Mouse (Mus musculus) heart, embryonic 15.5 days (tissue): ENCODE measurements around the gene Kcnma1. TPM values are rescaled to one million over a fixed set of nuclear protein-coding genes. Genes with fewer than 3 reads are reported as not detected.

Experiments used
- ATAC-seq: fragments of 200-750 bp; cut with Nextera tagmentation; replicated peaks from 2 replicates; pipeline ENCODE4 v1.8.0; 2017; ENCODE audit warnings: low read depth, moderate TSS enrichment; ENCODE audit not compliant: insufficient number of reproducible peaks, insufficient read depth, low FRiP score
- H3K27ac ChIP-seq: fragments of 300-500 bp; sonication (generic); 2 replicates; pipeline ENCODE4 v1.5.1; 2015; ENCODE audit warnings: mild to moderate bottlenecking, inconsistent platforms
- H3K27me3 ChIP-seq: fragments of 300-500 bp; sonication (generic); 2 replicates; pipeline ENCODE4 v1.6.1; 2015; ENCODE audit warnings: inconsistent platforms
- H3K36me3 ChIP-seq: fragments of 300-500 bp; sonication (generic); 2 replicates; pipeline ENCODE4 v1.6.1; 2015; ENCODE audit warnings: mild to moderate bottlenecking, inconsistent platforms
- H3K4me1 ChIP-seq: fragments of 300-500 bp; sonication (generic); replicated peaks from 2 replicates; pipeline ENCODE4 v1.6.1; 2015; ENCODE audit warnings: inconsistent platforms
- H3K4me2 ChIP-seq: fragments of 300-500 bp; sonication (generic); 2 replicates; pipeline ENCODE4 v1.6.1; 2015; ENCODE audit warnings: inconsistent platforms, mild to moderate bottlenecking, moderate library complexity
- H3K4me3 ChIP-seq: fragments of 300-500 bp; sonication (generic); 2 replicates; pipeline ENCODE4 v1.5.1; 2015; ENCODE audit warnings: mild to moderate bottlenecking, inconsistent platforms
- H3K9ac ChIP-seq: fragments of 300-500 bp; sonication (generic); 2 replicates; pipeline ENCODE4 v1.6.1; 2015; ENCODE audit warnings: mild to moderate bottlenecking, inconsistent platforms
- H3K9me3 ChIP-seq: fragments of 300-500 bp; sonication (generic); replicated peaks from 2 replicates; pipeline ENCODE4 v1.6.1; 2016; ENCODE audit warnings: inconsistent platforms
- WGBS: fragments of 180-500 bp; shearing (Covaris S2); methylation state at CpG from one replicate; pipeline ENCODE4 v1.1.7; 2015; ENCODE audit warnings: mixed read lengths; 5-methylcytosine and 5-hydroxymethylcytosine counted together
- polyA plus RNA-seq: library from polyadenylated mRNA; unstranded; fragments of >200 nt; fragmentation: Nextera tagmentation; extraction: Ambion mirVana; gene quantifications from 2 replicates; pipeline ENCODE4 v1.2.1, GENCODE M21; 2015

Kcnma1 gene
- polyA plus RNA-seq, 1 experiment from 2014 or later = 0.23 TPM

GRCm38 (mm10) chr14:23244446-23244845, 769.8 kb downstream of the Kcnma1 start:
- Histone ChIP-seq H3K36me3 (no peaks in the 10 kb centered on the region), H3K27ac (peak overlapping the region; percentile 89), H3K9me3 (no peaks in the 10 kb centered on the region), H3K27me3 (no peaks in the 10 kb centered on the region), H3K4me3 (no peak overlapping the region), H3K4me2 (peak overlapping the region; percentile 17; the same call in 1 of the 2 replicates), H3K9ac (no peak overlapping the region), H3K4me1 (peaks cover 4% of the 10 kb centered on the region; the same call in 1 of the 2 replicates)
- WGBS = 68% methylated on average over 5 of the region's 5 CpGs
- ATAC-seq = no peak

- H3K4me1 ChIP-seq = peaks cover 4% of the 10 kb centered on the region; the same call in 1 of the 2 replicates
- ATAC-seq = peak; percentile 86; the same call in 1 of the 2 replicates
- no peaks in the 10 kb centered on the region for H3K36me3 ChIP-seq
- peak overlapping the region; percentile 89 for H3K27ac ChIP-seq
- H3K9me3 ChIP-seq = no peaks in the 10 kb centered on the region
- no peaks in the 10 kb centered on the region for H3K27me3 ChIP-seq
- peak overlapping the region; percentile 17; the same call in 1 of the 2 replicates for H3K4me2 ChIP-seq
- no peak overlapping the region for H3K9ac ChIP-seq
- no peak overlapping the region for H3K4me3 ChIP-seq
Measured at GRCm38 (mm10) chr14:23243857-23244256, 770.4 kb downstream of the Kcnma1 start.

Other genes with a start within 250 kb of the Kcnma1 start
- gene Dlg5, start 231.4 kb upstream of the Kcnma1 start, polyA plus RNA-seq = 5.7 and 8.8 TPM in 2 replicates